Mouse (Mus musculus): ENCODE results near the gene Chmp4b. TPM values are rescaled to one million over a fixed set of nuclear protein-coding genes. Genes with fewer than 3 reads are reported as not detected.

The Chmp4b gene
- polyA plus RNA-seq, 1 experiment = 356 TPM

GRCm38 (mm10) chr2:154712271-154712677 is 60.8 kb downstream of the Chmp4b start:
- DNase-seq = peak; percentile 55 to 71
- TF ChIP-seq CTCF (IDR thresholded peaks at IDR 0.05; ENCODE audit: borderline replicate concordance, insufficient read depth, low read depth, low read length) (peak; percentile 82), POLR2A (IDR thresholded peaks at IDR 0.05; ENCODE audit: borderline replicate concordance, insufficient read depth, low read length) (no peak)
- peaks cover 32% of the 10 kb centered on the region for H3K4me1 ChIP-seq (ENCODE audit: control insufficient read depth, insufficient read depth, low read length)
- WGBS = 20% methylated on average over 5 of the region's 5 CpGs
- H3K27me3 ChIP-seq (ENCODE audit: control insufficient read depth, insufficient read depth, low read length) = no peaks in the 10 kb centered on the region
- H3K4me3 ChIP-seq (replicated peaks; ENCODE audit: insufficient read depth, low read depth, low read length) = no peak overlapping the region
- no peak overlapping the region for H3K27ac ChIP-seq (ENCODE audit: insufficient read depth, low read length)

- Histone ChIP-seq H3K27ac (ENCODE audit: insufficient read depth, low read length) (no peak overlapping the region), H3K27me3 (ENCODE audit: control insufficient read depth, insufficient read depth, low read length) (no peaks in the 10 kb centered on the region), H3K4me1 (ENCODE audit: control insufficient read depth, insufficient read depth, low read length) (peaks cover 24% of the 10 kb centered on the region), H3K4me3 (replicated peaks; ENCODE audit: insufficient read depth, low read depth, low read length) (no peak overlapping the region)
- no peak for DNase-seq
- 61% methylated on average over 6 of the region's 6 CpGs for WGBS
- TF ChIP-seq CTCF (IDR thresholded peaks at IDR 0.05; ENCODE audit: borderline replicate concordance, insufficient read depth, low read depth, low read length) (peak; percentile 53), POLR2A (IDR thresholded peaks at IDR 0.05; ENCODE audit: borderline replicate concordance, insufficient read depth, low read length) (no peak)
These were observed 61.6 kb downstream of the Chmp4b start for GRCm38 (mm10) chr2:154713083-154713482.

GRCm38 (mm10) chr2:154713964-154714363 is 62.5 kb downstream of the Chmp4b start:
- TF ChIP-seq CTCF (IDR thresholded peaks at IDR 0.05; ENCODE audit: borderline replicate concordance, insufficient read depth, low read depth, low read length) = no peak
- Histone ChIP-seq H3K4me3 (replicated peaks; ENCODE audit: insufficient read depth, low read depth, low read length) (no peak overlapping the region), H3K4me1 (ENCODE audit: control insufficient read depth, insufficient read depth, low read length) (peaks cover 22% of the 10 kb centered on the region), H3K27ac (ENCODE audit: insufficient read depth, low read length) (no peak overlapping the region), H3K27me3 (ENCODE audit: control insufficient read depth, insufficient read depth, low read length) (no peaks in the 10 kb centered on the region)
- no peak for DNase-seq
- 84% methylated on average over 3 of the region's 3 CpGs for WGBS

GRCm38 (mm10) chr2:154716586-154716985 is 65.1 kb downstream of the Chmp4b start:
- no peak for TF ChIP-seq CTCF (IDR thresholded peaks at IDR 0.05; ENCODE audit: borderline replicate concordance, insufficient read depth, low read depth, low read length)
- no peak for TF ChIP-seq POLR2A (IDR thresholded peaks at IDR 0.05; ENCODE audit: borderline replicate concordance, insufficient read depth, low read length)
- DNase-seq = no peak
- 49% methylated on average over 4 of the region's 4 CpGs for WGBS
- Histone ChIP-seq H3K4me1 (ENCODE audit: control insufficient read depth, insufficient read depth, low read length) (peaks cover 15% of the 10 kb centered on the region), H3K27me3 (ENCODE audit: control insufficient read depth, insufficient read depth, low read length) (no peaks in the 10 kb centered on the region), H3K27ac (ENCODE audit: insufficient read depth, low read length) (no peak overlapping the region), H3K4me3 (replicated peaks; ENCODE audit: insufficient read depth, low read depth, low read length) (no peak overlapping the region)

GRCm38 (mm10) chr2:154717081-154717480 is 65.6 kb downstream of the Chmp4b start:
- H3K4me1 ChIP-seq (ENCODE audit: control insufficient read depth, insufficient read depth, low read length) = peaks cover 10% of the 10 kb centered on the region
- H3K27ac ChIP-seq (ENCODE audit: insufficient read depth, low read length) = no peak overlapping the region
- no peaks in the 10 kb centered on the region for H3K27me3 ChIP-seq (ENCODE audit: control insufficient read depth, insufficient read depth, low read length)
- no peak overlapping the region for H3K4me3 ChIP-seq (replicated peaks; ENCODE audit: insufficient read depth, low read depth, low read length)
- no peak for TF ChIP-seq CTCF (IDR thresholded peaks at IDR 0.05; ENCODE audit: borderline replicate concordance, insufficient read depth, low read depth, low read length)
- no peak for TF ChIP-seq POLR2A (IDR thresholded peaks at IDR 0.05; ENCODE audit: borderline replicate concordance, insufficient read depth, low read length)
- peak; percentile 71 to 86 for DNase-seq

GRCm38 (mm10) chr2:154718855-154719556 is 67.5 kb downstream of the Chmp4b start:
- no peak for DNase-seq
- no peaks in the 10 kb centered on the region for H3K27me3 ChIP-seq (ENCODE audit: control insufficient read depth, insufficient read depth, low read length)
- 94% methylated on average over 12 of the region's 12 CpGs for WGBS
- H3K27ac ChIP-seq (ENCODE audit: insufficient read depth, low read length) = no peak overlapping the region
- TF ChIP-seq CTCF (IDR thresholded peaks at IDR 0.05; ENCODE audit: borderline replicate concordance, insufficient read depth, low read depth, low read length) = no peak
- no peak for TF ChIP-seq POLR2A (IDR thresholded peaks at IDR 0.05; ENCODE audit: borderline replicate concordance, insufficient read depth, low read length)
- H3K4me1 ChIP-seq (ENCODE audit: control insufficient read depth, insufficient read depth, low read length) = peaks cover 8% of the 10 kb centered on the region; the same call in 1 of the 2 replicates
- no peak overlapping the region for H3K4me3 ChIP-seq (replicated peaks; ENCODE audit: insufficient read depth, low read depth, low read length)

GRCm38 (mm10) chr2:154720315-154720714 is 68.8 kb downstream of the Chmp4b start:
- Histone ChIP-seq H3K4me1 (ENCODE audit: control insufficient read depth, insufficient read depth, low read length) (peaks cover 8% of the 10 kb centered on the region; the same call in 1 of the 2 replicates), H3K4me3 (replicated peaks; ENCODE audit: insufficient read depth, low read depth, low read length) (no peak overlapping the region), H3K27ac (ENCODE audit: insufficient read depth, low read length) (no peak overlapping the region), H3K27me3 (ENCODE audit: control insufficient read depth, insufficient read depth, low read length) (no peaks in the 10 kb centered on the region)
- TF ChIP-seq CTCF (IDR thresholded peaks at IDR 0.05; ENCODE audit: borderline replicate concordance, insufficient read depth, low read depth, low read length) (no peak), POLR2A (IDR thresholded peaks at IDR 0.05; ENCODE audit: borderline replicate concordance, insufficient read depth, low read length) (no peak)
- no peak for DNase-seq
- WGBS = 86% methylated on average over 2 of the region's 2 CpGs

GRCm38 (mm10) chr2:154723473-154723872 is 72.0 kb downstream of the Chmp4b start:
- H3K4me3 ChIP-seq (replicated peaks; ENCODE audit: insufficient read depth, low read depth, low read length) = no peak overlapping the region

More at GRCm38 (mm10) chr2:154723473-154723872, 72.0 kb downstream of the Chmp4b start:
- Histone ChIP-seq H3K27ac (ENCODE audit: insufficient read depth, low read length) (no peak overlapping the region), H3K4me1 (ENCODE audit: control insufficient read depth, insufficient read depth, low read length) (no peaks in the 10 kb centered on the region), H3K27me3 (ENCODE audit: control insufficient read depth, insufficient read depth, low read length) (no peaks in the 10 kb centered on the region)
- no peak for DNase-seq
- TF ChIP-seq POLR2A (IDR thresholded peaks at IDR 0.05; ENCODE audit: borderline replicate concordance, insufficient read depth, low read length) = no peak
- 92% methylated on average over 4 of the region's 4 CpGs for WGBS
